Mouse (Mus musculus): Measurements from ENCODE around the gene Polr2e. TPM values are rescaled to one million over a fixed set of nuclear protein-coding genes. Genes with fewer than 3 reads are reported as not detected.
A peak's percentile ranks its signal among the peaks of the same experiment; 100 is the strongest.

The Polr2e gene
- total RNA-seq, 2 experiments from 2014 or later = 79.0 to 79.1 TPM

DNA sequence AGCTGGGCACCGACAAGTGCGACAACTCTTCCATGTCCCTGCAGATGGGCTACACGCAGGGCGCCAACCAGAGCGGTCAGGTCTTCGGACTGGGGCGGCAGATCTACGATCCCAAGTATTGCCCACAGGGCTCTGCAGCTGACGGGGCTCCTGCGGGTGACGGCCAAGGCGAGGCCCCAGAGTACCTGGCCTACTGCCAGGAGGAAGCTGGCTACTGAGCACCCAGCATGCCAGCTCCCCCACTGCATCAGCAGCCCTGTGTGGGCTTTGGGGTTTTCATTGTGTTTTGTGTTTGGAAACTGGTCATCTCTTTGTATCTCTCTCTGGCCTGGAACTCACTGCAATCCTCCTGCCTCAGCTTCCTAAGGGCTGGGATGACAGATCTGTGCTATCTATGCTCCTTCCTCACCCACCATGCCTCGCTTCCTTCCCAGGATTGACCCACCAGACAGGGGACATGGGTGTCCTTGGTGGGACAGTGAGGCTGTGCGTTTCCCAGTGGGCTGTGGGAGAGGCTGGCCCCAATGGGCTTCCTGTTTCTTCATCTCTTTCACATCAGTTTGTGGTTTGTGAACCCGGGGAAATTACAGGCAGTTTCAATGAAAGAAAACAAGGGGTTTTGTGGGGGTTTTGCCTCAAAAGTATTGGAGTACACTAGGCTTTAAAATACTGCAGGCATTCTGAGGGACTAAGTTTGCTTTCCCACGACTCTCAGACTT is 45.0 kb downstream of the Polr2e start:
- intact Hi-C loops (cut with DNase I) = no loop called here

DNA sequence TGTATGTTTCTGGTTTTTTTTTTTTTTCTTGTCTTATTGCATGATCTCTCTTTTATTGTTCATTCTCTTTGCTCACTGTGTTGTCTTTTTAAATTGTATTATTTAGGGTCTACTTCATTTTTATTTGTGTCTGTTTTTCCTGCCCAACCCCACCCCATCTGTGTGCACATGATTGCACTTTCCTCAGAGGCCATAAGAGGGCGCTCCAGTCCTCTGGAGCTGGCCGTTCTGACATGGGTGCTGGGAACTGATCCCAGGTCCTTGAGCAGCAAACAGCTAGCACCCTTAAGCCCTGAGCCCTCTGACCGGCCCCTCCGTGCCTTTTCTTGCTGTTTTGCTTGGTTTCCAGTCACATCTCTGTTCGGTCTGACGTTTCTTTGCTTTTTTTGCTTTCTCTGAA is 48.0 kb downstream of the Polr2e start:
- intact Hi-C loops (cut with DNase I) = no loop called here
- DNase-seq = no peak

More for the DNA sequence above, 45.0 kb downstream of the Polr2e start:
- DNase-seq = no peak

DNA sequence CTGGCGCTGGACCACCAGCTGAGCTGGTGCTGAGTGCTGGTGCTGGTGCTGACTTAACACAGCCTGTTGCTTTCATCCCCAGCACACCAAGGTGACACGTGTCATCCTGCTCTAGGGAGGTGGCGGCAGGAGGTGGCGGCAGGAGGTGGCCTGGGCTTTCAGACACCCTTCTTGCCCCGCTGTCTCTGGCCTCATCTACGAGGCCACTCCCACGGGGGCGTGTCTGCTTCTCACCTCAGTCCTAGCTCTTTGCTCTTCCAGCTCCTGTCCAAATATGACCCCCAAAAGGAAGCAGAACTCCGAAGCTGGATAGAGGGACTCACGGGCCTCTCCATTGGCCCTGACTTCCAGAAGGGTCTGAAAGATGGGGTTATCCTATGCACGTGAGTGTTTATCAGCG is 48.5 kb downstream of the Polr2e start:
- no peak for DNase-seq
- intact Hi-C loops (cut with DNase I) = no loop called here

DNA sequence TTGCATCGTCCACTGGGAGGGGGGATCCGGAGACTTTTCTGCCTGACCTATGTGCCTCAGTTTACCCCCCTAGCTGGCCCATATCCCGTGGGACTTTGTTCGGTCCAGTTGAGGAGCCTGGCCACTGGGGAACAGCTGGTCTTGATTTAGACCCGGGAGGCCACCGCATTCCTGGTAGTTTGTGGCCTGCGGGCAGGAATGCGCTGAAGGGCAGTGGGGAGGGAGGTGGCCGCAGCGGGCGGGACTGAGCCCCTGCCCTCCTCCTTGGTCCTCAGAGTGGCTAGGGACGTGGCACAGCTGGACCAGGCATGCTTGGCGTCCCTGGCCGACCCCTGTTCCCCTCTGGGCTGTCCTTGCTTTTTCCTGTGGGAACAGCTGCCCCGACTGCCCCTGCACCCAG is 49.7 kb downstream of the Polr2e start:
- intact Hi-C loops (cut with DNase I) = loop anchor here (2.0 to 5.0 kb wide), 4 partner anchors 45 to 152 kb away; partner anchors contain the start of genes Cbarp and Stk11
- DNase-seq = no peak

DNA sequence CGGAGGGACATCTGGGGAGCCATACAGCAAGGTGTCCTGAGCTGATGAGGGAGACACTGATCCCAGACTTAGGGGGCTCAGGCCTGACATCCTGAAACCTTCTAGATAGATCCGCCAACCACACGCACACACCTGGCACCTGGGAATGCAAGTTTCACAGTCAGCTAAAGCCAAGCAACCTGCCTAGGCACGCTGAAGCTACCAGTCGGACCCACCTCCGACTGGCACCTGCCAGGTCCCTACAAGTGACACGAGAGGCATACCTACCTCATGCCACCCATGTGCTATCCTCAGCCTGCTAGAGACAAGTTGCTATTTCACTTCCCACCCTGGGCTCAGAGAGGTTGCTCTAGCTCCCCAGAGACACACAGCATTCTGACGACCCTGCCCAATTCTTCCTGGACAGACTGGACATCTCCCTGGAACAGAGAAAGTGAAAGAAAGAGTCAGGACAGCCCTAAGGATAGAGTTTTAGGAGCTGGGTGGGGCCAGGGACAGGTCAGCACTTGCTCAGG is 50.3 kb downstream of the Polr2e start:
- intact Hi-C loops (cut with DNase I) = loop anchor here (2.0 to 5.0 kb wide), 4 partner anchors 45 to 153 kb away; partner anchors contain the start of genes Cbarp and Stk11
- DNase-seq = no peak

DNA sequence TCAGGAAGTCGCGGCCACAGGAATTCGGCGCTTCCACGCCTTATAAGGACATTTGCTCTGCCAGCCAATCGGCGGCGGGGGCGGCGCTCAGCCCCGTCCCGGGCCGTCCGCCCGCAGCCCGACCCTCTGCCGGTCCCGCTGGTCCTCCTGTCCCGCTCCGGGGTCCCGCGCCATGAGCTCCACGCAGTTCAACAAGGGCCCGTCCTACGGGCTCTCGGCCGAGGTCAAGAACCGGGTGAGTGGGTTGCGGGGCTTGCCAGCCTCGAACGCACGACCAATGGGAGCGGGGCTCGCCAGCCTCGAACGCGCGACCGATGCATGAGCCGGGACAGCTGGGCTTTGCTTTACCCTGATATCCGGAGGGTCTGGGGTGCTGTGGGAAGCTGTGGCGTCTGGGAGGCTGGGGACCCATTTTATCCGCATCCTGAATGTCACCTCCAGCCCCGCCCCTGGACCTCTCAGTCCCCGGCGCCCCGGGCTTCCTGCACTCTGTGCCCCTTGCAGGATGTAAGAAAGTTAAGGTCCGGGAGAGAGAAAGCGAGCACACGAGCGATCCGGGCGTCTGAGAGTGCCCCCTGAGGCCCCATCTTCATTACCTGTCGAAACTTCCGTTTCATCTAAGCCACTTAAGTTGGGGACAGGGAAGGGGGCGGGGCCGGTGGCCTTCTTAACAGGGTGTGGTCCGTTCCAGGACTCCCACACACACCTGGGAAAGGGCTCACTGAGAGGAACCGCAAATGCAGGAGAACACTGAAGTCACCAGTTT is 50.9 kb downstream of the Polr2e start, which contains the start of gene Cnn2:
Gene Cnn2, plus strand, starts transcription at position 79 of the 766 bp plus-strand sequence.
- intact Hi-C loops (cut with DNase I) = loop anchor here (2.0 to 5.0 kb wide), 4 partner anchors 46 to 154 kb away; partner anchors contain the start of genes Cbarp and Stk11
- peak; percentile 76 to 77 for DNase-seq

DNA sequence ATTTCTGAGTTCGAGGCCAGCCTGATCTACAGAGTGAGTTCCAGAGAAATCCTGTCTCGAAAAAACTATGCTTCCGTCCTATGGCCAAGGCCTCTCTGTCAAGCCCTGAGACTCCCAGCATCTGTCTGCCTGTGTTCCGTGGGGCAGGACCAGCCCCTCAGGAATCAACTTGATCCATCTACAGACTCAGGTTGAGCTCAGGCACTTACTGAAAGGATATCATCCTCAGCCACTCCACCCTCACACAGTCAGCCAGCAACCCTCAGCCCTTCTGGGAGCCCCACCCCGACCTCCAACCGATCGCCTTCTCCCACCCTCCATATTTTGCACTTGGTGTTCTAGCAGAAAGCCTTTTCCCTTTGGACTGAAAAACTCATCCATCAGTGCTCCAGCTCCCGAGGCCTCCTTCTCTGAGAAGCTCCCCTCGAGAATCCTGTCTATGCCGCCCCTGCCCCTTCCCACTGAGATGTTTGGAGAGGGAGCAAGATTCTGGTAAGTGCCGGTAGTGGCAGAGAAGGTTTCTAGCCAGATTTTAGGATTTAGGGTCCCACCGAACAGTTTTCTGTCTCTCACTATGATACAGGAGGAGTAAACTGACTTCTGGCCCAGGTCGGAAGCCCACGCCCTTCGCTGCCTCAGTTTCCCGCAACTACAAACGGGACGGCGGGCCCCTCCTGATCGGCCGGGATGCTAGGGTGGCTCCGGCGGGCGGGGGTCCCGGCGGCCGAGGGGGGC is 51.7 kb downstream of the Polr2e start:
- intact Hi-C loops (cut with DNase I) = loop anchor here (2.0 to 5.0 kb wide), 4 partner anchors 47 to 154 kb away; partner anchors contain the start of genes Cbarp and Stk11
- no peak for DNase-seq

DNA sequence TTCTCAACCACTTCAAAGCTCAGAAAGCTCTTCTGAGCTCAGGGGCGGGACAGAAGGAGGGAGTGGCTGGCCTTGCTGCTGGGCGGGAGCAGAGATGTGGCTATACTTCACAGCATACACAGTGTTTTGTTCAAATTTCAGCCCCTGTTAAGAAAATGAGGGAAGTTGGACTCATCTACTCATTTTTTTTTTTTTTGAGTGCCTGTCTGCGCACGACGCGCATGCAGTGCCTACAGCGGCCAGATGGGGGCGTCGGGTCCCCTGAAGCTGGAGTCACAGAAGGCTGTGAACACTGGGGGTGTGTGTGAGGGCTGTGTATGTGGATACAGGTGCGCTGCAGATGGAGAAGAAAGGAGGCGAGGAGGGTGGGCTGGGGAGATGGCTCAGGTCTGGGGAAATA is 52.6 kb downstream of the Polr2e start:
- peak; percentile 90 to 95 for DNase-seq
- intact Hi-C loops (cut with DNase I) = loop anchor here (5.0 kb wide), 2 partner anchors 65 to 155 kb away; partner anchors contain the start of gene Cbarp

DNA sequence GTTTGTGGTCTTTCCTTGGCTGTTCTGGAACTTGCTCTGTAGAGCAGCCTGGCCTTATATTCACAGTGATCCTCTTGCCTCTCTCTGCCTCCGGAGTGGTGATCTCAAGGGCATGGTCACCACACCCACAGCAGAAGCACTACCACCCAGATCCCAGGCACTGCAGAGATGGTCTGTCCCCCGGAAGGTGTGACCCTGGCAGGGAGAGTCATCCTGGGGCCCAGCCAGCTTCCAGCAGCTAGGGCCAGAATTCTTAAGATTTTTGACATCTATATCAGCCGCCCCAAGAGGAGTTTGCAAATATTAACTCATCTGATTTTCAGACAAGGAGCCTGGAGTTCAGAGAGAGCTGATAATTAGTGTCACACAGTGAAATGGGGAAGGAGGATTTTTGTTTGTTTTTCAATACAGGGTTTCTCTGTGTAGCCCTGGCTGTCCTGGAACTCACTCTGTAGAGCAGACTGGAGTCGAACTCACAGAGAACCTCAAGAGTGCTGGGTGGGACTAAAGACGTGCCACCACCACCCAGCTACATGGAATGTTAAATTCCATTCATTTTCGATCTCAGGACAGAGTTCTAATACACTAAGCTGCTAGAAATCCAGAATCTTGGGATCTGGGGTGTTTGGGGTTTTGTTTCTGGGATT is 53.2 kb downstream of the Polr2e start:
- peak; percentile 65 to 75 for DNase-seq
- intact Hi-C loops (cut with DNase I) = loop anchor here (5.0 kb wide), 2 partner anchors 66 to 156 kb away; partner anchors contain the start of gene Cbarp

Other genes with a start within 250 kb of the Polr2e start
- gene Prss57, start 248.8 kb downstream of the Polr2e start, total RNA-seq (2021) = not detected
- gene Palm, start 246.2 kb downstream of the Polr2e start, total RNA-seq (2021) = 100 to 1,000 TPM in 1 of 2 experiments, 10 to 100 TPM in 1; 90.8 to 103 TPM
- gene Misp, start 218.8 kb downstream of the Polr2e start, total RNA-seq (2021) = under 1 TPM; 0.22 to 0.30 TPM
- gene Ptbp1, start 185.4 kb downstream of the Polr2e start, total RNA-seq (2021) = 100 to 1,000 TPM; 144 to 145 TPM
- gene Prtn3, start 165.3 kb downstream of the Polr2e start, total RNA-seq (2021) = under 1 TPM in 1 of 2 experiments, not detected in 1; 0.55 TPM
- gene Plppr3, start 165.2 kb downstream of the Polr2e start, total RNA-seq (2021) = under 1 TPM; 0.53 to 0.89 TPM
- gene Elane, start 153.5 kb downstream of the Polr2e start, total RNA-seq (2021) = not detected
- gene Cfd, start 148.9 kb downstream of the Polr2e start, total RNA-seq (2021) = 10 to 100 TPM in 1 of 2 experiments, 1 to 10 TPM in 1; 3.2 to 12.0 TPM
- gene Med16, start 130.9 kb downstream of the Polr2e start, total RNA-seq (2021) = 10 to 100 TPM; 59.5 to 60.0 TPM
- not detected for gene Gm26602, start 128.9 kb downstream of the Polr2e start, total RNA-seq (2021)
- gene Kiss1r, start 122.8 kb downstream of the Polr2e start, total RNA-seq (2021) = under 1 TPM; 0.17 to 0.22 TPM
- 10 to 100 TPM; 93.4 to 94.9 TPM for gene R3hdm4, start 118.6 kb downstream of the Polr2e start, total RNA-seq (2021)
- 1 to 10 TPM; 3.1 to 3.2 TPM for gene Arid3a, start 112.8 kb downstream of the Polr2e start, total RNA-seq (2021)
- gene Wdr18, start 79.6 kb downstream of the Polr2e start, total RNA-seq (2021) = 10 to 100 TPM; 22.7 to 23.4 TPM
- gene Grin3b, start 69.1 kb downstream of the Polr2e start, total RNA-seq (2021) = not detected
- 100 to 1,000 TPM; 126 to 132 TPM for gene Tmem259, start 55.5 kb downstream of the Polr2e start, total RNA-seq (2021)
- 10 to 100 TPM; 60.3 to 65.6 TPM for gene Cnn2, start 51.2 kb downstream of the Polr2e start, total RNA-seq (2021)
- gene Abca7, start 43.3 kb downstream of the Polr2e start, total RNA-seq (2021) = 1 to 10 TPM; 7.8 to 8.2 TPM
- gene Arhgap45, start 23.1 kb downstream of the Polr2e start, total RNA-seq (2021) = 1 to 10 TPM; 5.0 to 6.1 TPM
- gene Gpx4, start 7.4 kb upstream of the Polr2e start, total RNA-seq (2021) = 100 to 1,000 TPM; 551 to 562 TPM
- 10 to 100 TPM; 15.1 to 17.6 TPM for gene Sbno2, start 65.8 kb upstream of the Polr2e start, total RNA-seq (2021)
- 100 to 1,000 TPM; 110 to 112 TPM for gene Stk11, start 76.0 kb upstream of the Polr2e start, total RNA-seq (2021)
- gene Atp5d, start 98.8 kb upstream of the Polr2e start, total RNA-seq (2021) = 1,000 to 10,000 TPM; 1,058 to 1,125 TPM
- gene Cbarp, start 101.0 kb upstream of the Polr2e start, total RNA-seq (2021) = 1 to 10 TPM; 3.2 to 4.1 TPM
- gene Midn, start 108.5 kb upstream of the Polr2e start, total RNA-seq (2021) = 100 to 1,000 TPM; 132 to 190 TPM
- 100 to 1,000 TPM; 113 to 134 TPM for gene Cirbp, start 126.2 kb upstream of the Polr2e start, total RNA-seq (2021)
- 1 to 10 TPM; 3.1 to 3.4 TPM for gene 1600002K03Rik, start 133.1 kb upstream of the Polr2e start, total RNA-seq (2021)
- 1 to 10 TPM; 1.4 to 1.7 TPM for gene Efna2, start 139.7 kb upstream of the Polr2e start, total RNA-seq (2021)
- 10 to 100 TPM; 20.3 to 23.1 TPM for gene Mum1, start 186.6 kb upstream of the Polr2e start, total RNA-seq (2021)
- 100 to 1,000 TPM; 609 to 639 TPM for gene Ndufs7, start 209.3 kb upstream of the Polr2e start, total RNA-seq (2021)
- gene Gamt, start 221.2 kb upstream of the Polr2e start, total RNA-seq (2021) = 10 to 100 TPM; 19.3 to 21.3 TPM
- 10 to 100 TPM; 86.4 to 95.4 TPM for gene Dazap1, start 221.7 kb upstream of the Polr2e start, total RNA-seq (2021)